Mouse (Mus musculus): ENCODE results near the gene Pnma1. TPM values are rescaled to one million over a fixed set of nuclear protein-coding genes. Genes with fewer than 3 reads are reported as not detected.

Pnma1 gene
- polyA plus RNA-seq (2014; fragmentation: Nextera tagmentation; extraction: Ambion mirVana), result 1.6 and 2.5 TPM in 2 replicates

DNA sequence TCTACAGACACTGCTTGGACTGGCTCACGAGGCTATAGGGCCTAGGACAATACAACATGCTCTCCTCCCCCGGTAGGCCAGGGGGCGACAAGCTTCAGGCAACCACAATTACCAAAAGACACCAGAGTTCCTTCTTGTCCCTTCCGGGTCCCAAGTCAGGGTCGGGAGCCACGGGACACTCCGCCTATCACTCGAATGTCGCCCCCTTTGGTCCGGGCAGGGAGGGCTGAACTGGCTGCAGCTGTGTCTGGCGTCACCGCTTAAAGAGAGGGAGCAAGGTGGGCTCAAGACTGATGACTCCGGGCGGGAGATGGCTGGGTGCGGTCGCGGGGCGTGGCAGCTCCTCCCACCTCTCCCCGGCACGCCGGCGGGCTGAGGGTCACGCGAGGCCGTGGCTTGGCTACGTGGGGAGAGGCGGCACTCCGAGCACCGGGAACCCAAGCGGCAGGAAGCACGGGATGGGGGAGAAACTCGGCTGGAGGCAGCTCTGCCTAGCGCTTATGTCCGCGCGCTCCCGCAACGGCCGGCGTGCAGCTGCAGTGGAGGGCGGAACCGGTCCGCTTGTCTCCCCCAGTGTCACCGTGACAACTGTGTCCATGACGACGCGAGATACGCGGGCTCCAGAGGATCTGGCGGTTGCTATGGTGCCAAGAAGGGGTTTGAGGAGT lies at the start of gene Pnma1:
TSS of gene Pnma1 (minus strand) at position 536 of the 668 bp plus-strand sequence.
- Histone ChIP-seq H3K9ac (ENCODE audit: low read length) (peak within 1 kb of the TSS; percentile 60), H3K4me3 (ENCODE audit: low read depth, low read length) (peak within 1 kb of the TSS; percentile 58), H3K27ac (ENCODE audit: low read depth, low read length) (peak within 1 kb of the TSS; percentile 56; the same call in 1 of the 2 replicates), H3K36me3 (ENCODE audit: control insufficient read depth, insufficient read depth, low read length) (peaks cover 2% of the 10 kb centered on the region; the same call in 1 of the 2 replicates), H3K9me3 (ENCODE audit: control insufficient read depth, low read length) (no peaks in the 10 kb centered on the region), H3K4me1 (ENCODE audit: control insufficient read depth, insufficient read depth, low read length) (peaks cover 17% of the 10 kb centered on the region), H3K27me3 (ENCODE audit: control insufficient read depth, insufficient read depth, low read length) (no peaks in the 10 kb centered on the region), H3K4me2 (ENCODE audit: low read depth) (peak within 1 kb of the TSS; percentile 90)
- peak; percentile 92 for DNase-seq (ENCODE audit: low spot score)
- peak; percentile 83 for ATAC-seq (ENCODE audit: insufficient read depth, low FRiP score, low TSS enrichment)
- WGBS, result under 1% methylated on average over 48 of the region's 50 CpGs

GRCm38 (mm10) chr12:84195195-84195594 lies 46.9 kb upstream of the Pnma1 start:
- no peak for ATAC-seq (ENCODE audit: insufficient read depth, low FRiP score, low TSS enrichment)
- Histone ChIP-seq H3K27ac (ENCODE audit: low read depth, low read length) (no peak overlapping the region), H3K27me3 (ENCODE audit: control insufficient read depth, insufficient read depth, low read length) (no peaks in the 10 kb centered on the region), H3K9me3 (ENCODE audit: control insufficient read depth, low read length) (no peaks in the 10 kb centered on the region), H3K4me2 (ENCODE audit: low read depth) (no peak overlapping the region), H3K9ac (ENCODE audit: low read length) (no peak overlapping the region), H3K4me3 (ENCODE audit: low read depth, low read length) (no peak overlapping the region), H3K4me1 (ENCODE audit: control insufficient read depth, insufficient read depth, low read length) (peaks cover 26% of the 10 kb centered on the region), H3K36me3 (ENCODE audit: control insufficient read depth, insufficient read depth, low read length) (no peaks in the 10 kb centered on the region)
- no peak for DNase-seq (ENCODE audit: low spot score)
- WGBS, result 37% methylated on average over 6 of the region's 6 CpGs

- Histone ChIP-seq H3K36me3 (ENCODE audit: control insufficient read depth, insufficient read depth, low read length) (no peaks in the 10 kb centered on the region), H3K4me1 (ENCODE audit: control insufficient read depth, insufficient read depth, low read length) (peaks cover 31% of the 10 kb centered on the region), H3K9ac (ENCODE audit: low read length) (peak overlapping the region; percentile 90), H3K4me3 (ENCODE audit: low read depth, low read length) (peak overlapping the region; percentile 76), H3K9me3 (ENCODE audit: control insufficient read depth, low read length) (no peaks in the 10 kb centered on the region), H3K27me3 (ENCODE audit: control insufficient read depth, insufficient read depth, low read length) (no peaks in the 10 kb centered on the region), H3K27ac (ENCODE audit: low read depth, low read length) (peak overlapping the region; percentile 93), H3K4me2 (ENCODE audit: low read depth) (peak overlapping the region; percentile 98)
- no peak for DNase-seq (ENCODE audit: low spot score)
- 5% methylated on average over 13 of the region's 13 CpGs for WGBS
- no peak for ATAC-seq (ENCODE audit: insufficient read depth, low FRiP score, low TSS enrichment)
Measured at GRCm38 (mm10) chr12:84194400-84195109, 46.3 kb upstream of the Pnma1 start.

- peaks cover 36% of the 10 kb centered on the region for H3K4me1 ChIP-seq (ENCODE audit: control insufficient read depth, insufficient read depth, low read length)
- peak; percentile 92 for DNase-seq (ENCODE audit: low spot score)
- WGBS, result under 1% methylated on average over 42 of the region's 49 CpGs
Measured at GRCm38 (mm10) chr12:84193642-84194399, 45.5 kb upstream of the Pnma1 start.

DNA sequence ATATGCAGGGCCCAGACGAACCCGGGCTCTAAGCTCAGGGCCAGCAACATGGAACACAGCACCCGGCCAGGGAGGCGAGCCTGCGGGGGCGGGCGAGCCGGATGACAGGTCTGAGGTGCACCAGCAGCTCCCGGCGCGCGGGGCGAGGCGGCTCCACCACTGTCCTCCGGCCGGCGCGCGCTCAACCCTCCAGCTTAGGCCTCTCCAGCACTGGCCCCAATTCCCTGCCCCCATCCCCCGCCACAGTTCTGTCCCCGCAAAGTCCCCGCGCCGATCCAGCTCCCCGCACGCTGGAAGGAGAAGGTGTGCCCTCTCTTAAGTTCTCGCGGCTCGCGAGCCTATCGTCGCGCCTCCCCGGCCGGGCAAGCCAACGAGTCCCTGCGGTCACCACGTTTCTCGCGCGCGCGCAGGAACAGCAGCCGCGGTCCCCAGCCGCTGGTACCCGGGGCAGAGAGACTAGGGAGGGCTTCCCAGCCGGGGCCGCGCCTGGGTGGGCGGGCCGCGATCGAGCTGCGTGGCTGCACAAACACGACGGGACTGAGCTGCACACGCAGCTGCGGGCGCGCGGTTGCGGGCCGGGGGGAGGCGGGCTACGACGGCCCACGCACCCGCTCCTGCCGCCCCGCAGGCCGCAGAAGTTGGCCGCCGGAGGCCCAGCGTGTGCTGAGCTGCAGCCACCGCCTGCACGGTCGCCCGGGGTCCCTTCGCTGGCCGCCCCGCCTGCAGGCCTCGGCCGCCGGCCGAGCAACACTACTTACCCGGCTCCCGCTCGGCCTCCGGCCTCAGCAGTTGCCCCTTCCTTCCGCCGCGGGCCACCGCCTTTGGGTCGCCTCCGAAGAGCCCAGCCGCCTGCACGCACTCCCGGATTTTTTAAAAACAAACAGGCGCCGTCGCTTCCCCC lies 44.7 kb upstream of the Pnma1 start:
- peak; percentile 48 for ATAC-seq (ENCODE audit: insufficient read depth, low FRiP score, low TSS enrichment)
- peak overlapping the region; percentile 98 for H3K4me2 ChIP-seq (ENCODE audit: low read depth)
- DNase-seq (ENCODE audit: low spot score), result peak; percentile 84
- H3K36me3 ChIP-seq (ENCODE audit: control insufficient read depth, insufficient read depth, low read length), result no peaks in the 10 kb centered on the region
- peaks cover 41% of the 10 kb centered on the region for H3K4me1 ChIP-seq (ENCODE audit: control insufficient read depth, insufficient read depth, low read length)
- under 1% methylated on average over 73 of the region's 102 CpGs for WGBS
- no peaks in the 10 kb centered on the region for H3K9me3 ChIP-seq (ENCODE audit: control insufficient read depth, low read length)
- H3K27me3 ChIP-seq (ENCODE audit: control insufficient read depth, insufficient read depth, low read length), result no peaks in the 10 kb centered on the region
- H3K9ac ChIP-seq (ENCODE audit: low read length), result peak overlapping the region; percentile 90
- H3K4me3 ChIP-seq (ENCODE audit: low read depth, low read length), result peak overlapping the region; percentile 76
- peak overlapping the region; percentile 93 for H3K27ac ChIP-seq (ENCODE audit: low read depth, low read length)

More at GRCm38 (mm10) chr12:84193642-84194399, 45.5 kb upstream of the Pnma1 start:
- peak; percentile 70 for ATAC-seq (ENCODE audit: insufficient read depth, low FRiP score, low TSS enrichment)
- Histone ChIP-seq H3K9me3 (ENCODE audit: control insufficient read depth, low read length) (no peaks in the 10 kb centered on the region), H3K27me3 (ENCODE audit: control insufficient read depth, insufficient read depth, low read length) (no peaks in the 10 kb centered on the region), H3K36me3 (ENCODE audit: control insufficient read depth, insufficient read depth, low read length) (no peaks in the 10 kb centered on the region), H3K4me2 (ENCODE audit: low read depth) (peak overlapping the region; percentile 98), H3K27ac (ENCODE audit: low read depth, low read length) (peak overlapping the region; percentile 93), H3K4me3 (ENCODE audit: low read depth, low read length) (peak overlapping the region; percentile 76), H3K9ac (ENCODE audit: low read length) (peak overlapping the region; percentile 90)

- Histone ChIP-seq H3K9ac (ENCODE audit: low read length) (peak overlapping the region; percentile 90), H3K4me3 (ENCODE audit: low read depth, low read length) (peak overlapping the region; percentile 76), H3K27ac (ENCODE audit: low read depth, low read length) (peak overlapping the region; percentile 93), H3K4me1 (ENCODE audit: control insufficient read depth, insufficient read depth, low read length) (peaks cover 41% of the 10 kb centered on the region), H3K9me3 (ENCODE audit: control insufficient read depth, low read length) (no peaks in the 10 kb centered on the region), H3K27me3 (ENCODE audit: control insufficient read depth, insufficient read depth, low read length) (no peaks in the 10 kb centered on the region), H3K4me2 (ENCODE audit: low read depth) (peak overlapping the region; percentile 98), H3K36me3 (ENCODE audit: control insufficient read depth, insufficient read depth, low read length) (no peaks in the 10 kb centered on the region)
- ATAC-seq (ENCODE audit: insufficient read depth, low FRiP score, low TSS enrichment) (no peak), DNase-seq (ENCODE audit: low spot score) (no peak)
- 0% methylated on average over 13 of the region's 13 CpGs for WGBS
Measured at GRCm38 (mm10) chr12:84192280-84192679, 44.0 kb upstream of the Pnma1 start.

DNA sequence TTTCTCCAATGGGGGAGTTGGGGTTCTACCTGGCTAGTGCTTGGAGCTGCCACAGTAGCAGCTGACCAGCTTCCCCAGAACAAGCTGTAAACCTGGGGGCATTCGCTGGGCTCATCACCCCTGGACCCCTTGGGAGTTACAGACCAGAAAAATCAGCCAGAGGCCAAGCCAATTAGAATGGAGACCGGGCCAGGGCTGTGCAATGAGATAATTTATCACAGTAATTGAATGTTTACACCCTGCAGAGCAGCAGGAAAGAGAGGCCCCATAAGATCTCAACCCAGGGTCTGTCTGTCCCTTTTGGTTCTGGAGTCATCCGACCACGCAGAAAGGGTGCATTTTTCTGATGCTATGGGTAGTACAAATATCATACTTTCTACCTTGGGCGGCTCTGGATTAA lies 43.5 kb upstream of the Pnma1 start:
- Histone ChIP-seq H3K4me3 (ENCODE audit: low read depth, low read length) (peak overlapping the region; percentile 76), H3K4me1 (ENCODE audit: control insufficient read depth, insufficient read depth, low read length) (peaks cover 41% of the 10 kb centered on the region), H3K36me3 (ENCODE audit: control insufficient read depth, insufficient read depth, low read length) (no peaks in the 10 kb centered on the region), H3K9ac (ENCODE audit: low read length) (no peak overlapping the region), H3K4me2 (ENCODE audit: low read depth) (peak overlapping the region; percentile 98), H3K27ac (ENCODE audit: low read depth, low read length) (0 out of 2 replicates have a peak overlapping the region, but pooled peaks have one; percentile 23), H3K9me3 (ENCODE audit: control insufficient read depth, low read length) (no peaks in the 10 kb centered on the region), H3K27me3 (ENCODE audit: control insufficient read depth, insufficient read depth, low read length) (no peaks in the 10 kb centered on the region)
- ATAC-seq (ENCODE audit: insufficient read depth, low FRiP score, low TSS enrichment) (no peak), DNase-seq (ENCODE audit: low spot score) (no peak)
- 7% methylated on average over 5 of the region's 5 CpGs for WGBS

GRCm38 (mm10) chr12:84191190-84191589 lies 42.9 kb upstream of the Pnma1 start:
- Histone ChIP-seq H3K9me3 (ENCODE audit: control insufficient read depth, low read length) (no peaks in the 10 kb centered on the region), H3K27me3 (ENCODE audit: control insufficient read depth, insufficient read depth, low read length) (no peaks in the 10 kb centered on the region), H3K27ac (ENCODE audit: low read depth, low read length) (no peak overlapping the region), H3K4me2 (ENCODE audit: low read depth) (peak overlapping the region; percentile 98; the same call in 1 of the 2 replicates), H3K4me3 (ENCODE audit: low read depth, low read length) (no peak overlapping the region), H3K4me1 (ENCODE audit: control insufficient read depth, insufficient read depth, low read length) (peaks cover 41% of the 10 kb centered on the region), H3K9ac (ENCODE audit: low read length) (peak overlapping the region; percentile 23; the same call in 1 of the 2 replicates), H3K36me3 (ENCODE audit: control insufficient read depth, insufficient read depth, low read length) (no peaks in the 10 kb centered on the region)
- 60% methylated on average over 7 of the region's 7 CpGs for WGBS
- DNase-seq (ENCODE audit: low spot score) (no peak), ATAC-seq (ENCODE audit: insufficient read depth, low FRiP score, low TSS enrichment) (no peak)
